Mouse (Mus musculus): ENCODE results near the gene Olfr826. TPM values are rescaled to one million over a fixed set of nuclear protein-coding genes. Genes with fewer than 3 reads are reported as not detected.
"Not testable (repeated sequence)": the region's sequence is repeated elsewhere in the genome, so short reads cannot be mapped to it uniquely, and the experiment has no call there.

Olfr826 gene
- polyA plus RNA-seq (2015; fragmentation: Nextera tagmentation; extraction: Ambion mirVana), result not detected in 2 replicates

DNA sequence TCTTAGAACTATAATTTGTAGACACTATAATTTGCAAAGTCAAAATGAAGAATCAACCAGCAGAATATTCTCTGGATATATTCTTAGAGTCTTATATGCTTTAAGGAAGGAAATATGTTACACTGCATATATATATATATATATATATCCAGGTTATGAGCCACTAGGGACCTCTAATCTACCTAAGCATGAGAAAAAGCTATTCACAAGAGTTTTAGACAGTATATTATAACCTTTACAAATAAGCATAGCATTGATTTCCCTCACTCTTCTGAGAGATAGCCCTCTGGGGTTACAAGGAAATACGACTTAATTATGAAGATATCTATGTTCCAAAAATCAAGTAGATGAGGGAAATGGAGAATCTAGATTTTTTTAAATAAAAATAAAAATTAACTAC is at the start of gene Olfr826:
Gene Olfr826, minus strand, starts transcription at position 101 of the 400 bp plus-strand sequence.
- WGBS, result 71% methylated on average over 1 of the region's 1 CpGs
- H3K4me1 ChIP-seq, result no peaks in the 10 kb centered on the region
- no peak for ATAC-seq (ENCODE audit: extremely low read depth, insufficient number of reproducible peaks, low FRiP score, low TSS enrichment)

DNA sequence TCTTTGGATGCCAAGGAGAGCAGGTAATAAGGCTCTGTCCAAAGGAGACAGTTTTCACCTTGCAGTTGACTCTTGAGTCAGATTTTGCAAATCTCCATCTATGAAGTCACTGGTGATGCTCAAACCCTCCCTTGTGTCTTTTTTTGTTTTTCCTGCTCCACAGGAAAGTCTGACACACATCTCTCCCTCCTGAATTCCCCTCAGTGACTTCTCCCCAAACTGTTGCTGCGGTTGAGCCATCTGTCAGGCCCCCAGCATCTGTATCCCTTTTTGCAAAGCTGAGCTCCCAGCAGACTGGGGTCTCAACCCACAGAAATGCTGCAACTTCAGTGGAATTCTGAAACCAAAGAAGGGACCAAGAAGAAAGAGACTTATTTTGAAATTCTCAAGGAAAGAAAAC is 48.1 kb upstream of the Olfr826 start:
- WGBS, result 52% methylated on average over 1 of the region's 1 CpGs
- ATAC-seq (ENCODE audit: extremely low read depth, insufficient number of reproducible peaks, low FRiP score, low TSS enrichment), result no peak
- H3K36me3 ChIP-seq, result no peaks in the 10 kb centered on the region

More for the DNA sequence above, at the start of gene Olfr826:
- Histone ChIP-seq H3K4me2 (no peak within 1 kb of the TSS), H3K4me3 (no peak within 1 kb of the TSS), H3K27me3 (replicated peaks) (no peaks in the 10 kb centered on the region), H3K36me3 (no peaks in the 10 kb centered on the region), H3K9me3 (no peaks in the 10 kb centered on the region; the same call in 1 of the 2 replicates), H3K27ac (replicated peaks) (no peak within 1 kb of the TSS), H3K9ac (no peak within 1 kb of the TSS)

DNA sequence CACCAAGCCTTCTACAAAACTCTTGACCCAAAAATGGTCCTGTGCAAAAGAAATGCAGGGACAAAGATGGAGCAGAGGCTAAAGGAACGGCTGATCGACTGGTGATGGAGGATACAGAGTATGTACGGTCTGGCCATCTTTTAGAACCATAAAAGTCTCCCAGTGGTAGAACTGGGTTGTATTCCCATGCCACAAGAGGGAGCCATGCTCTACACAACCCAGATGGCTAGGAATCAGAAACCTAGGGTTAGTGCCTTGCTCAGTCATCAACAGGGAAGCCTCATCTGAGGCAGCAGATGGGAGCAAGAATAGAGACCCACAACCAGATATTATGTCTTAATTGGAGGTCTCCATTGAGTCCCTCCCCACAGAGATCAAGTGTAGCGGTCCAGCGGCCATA is 45.6 kb upstream of the Olfr826 start:
- H3K9me3 ChIP-seq, result no peaks in the 10 kb centered on the region
- H3K4me1 ChIP-seq, result no peaks in the 10 kb centered on the region
- H3K27me3 ChIP-seq (replicated peaks), result no peaks in the 10 kb centered on the region
- no peak for ATAC-seq (ENCODE audit: extremely low read depth, insufficient number of reproducible peaks, low FRiP score, low TSS enrichment)
- no peak overlapping the region for H3K4me2 ChIP-seq
- H3K36me3 ChIP-seq, result no peaks in the 10 kb centered on the region
- 71% methylated on average over 5 of the region's 5 CpGs for WGBS
- H3K27ac ChIP-seq (replicated peaks), result no peak overlapping the region
- no peak overlapping the region for H3K4me3 ChIP-seq
- H3K9ac ChIP-seq, result no peak overlapping the region

More for the DNA sequence above, 48.1 kb upstream of the Olfr826 start:
- Histone ChIP-seq H3K27me3 (replicated peaks) (no peaks in the 10 kb centered on the region), H3K4me3 (no peak overlapping the region), H3K27ac (replicated peaks) (no peak overlapping the region), H3K4me2 (no peak overlapping the region), H3K9me3 (no peaks in the 10 kb centered on the region), H3K4me1 (no peaks in the 10 kb centered on the region), H3K9ac (no peak overlapping the region)

DNA sequence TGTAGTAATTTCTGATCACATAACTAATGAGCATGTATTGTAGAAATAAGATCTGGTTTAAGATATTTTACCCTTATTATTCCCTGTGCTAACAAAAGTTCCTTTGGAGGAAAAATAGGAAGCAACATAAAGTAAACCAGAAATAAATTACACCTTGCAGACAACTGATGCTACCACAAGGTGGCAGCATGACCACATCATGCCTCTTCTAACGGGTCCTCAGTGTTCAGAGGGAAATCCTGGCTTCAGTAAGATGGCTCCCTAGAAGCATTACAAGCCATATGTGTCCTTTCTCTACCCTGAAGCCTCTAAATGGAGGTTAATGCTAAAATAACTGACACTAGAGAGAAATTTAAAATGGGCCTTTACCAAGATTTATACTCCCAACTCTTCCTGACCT is 44.3 kb upstream of the Olfr826 start:
- Histone ChIP-seq H3K9ac (no peak overlapping the region), H3K4me3 (no peak overlapping the region), H3K27me3 (replicated peaks) (no peaks in the 10 kb centered on the region), H3K9me3 (no peaks in the 10 kb centered on the region), H3K27ac (replicated peaks) (no peak overlapping the region), H3K4me2 (no peak overlapping the region), H3K36me3 (no peaks in the 10 kb centered on the region), H3K4me1 (no peaks in the 10 kb centered on the region)
- WGBS, result 0% methylated on average over 1 of the region's 1 CpGs
- no peak for ATAC-seq (ENCODE audit: extremely low read depth, insufficient number of reproducible peaks, low FRiP score, low TSS enrichment)

DNA sequence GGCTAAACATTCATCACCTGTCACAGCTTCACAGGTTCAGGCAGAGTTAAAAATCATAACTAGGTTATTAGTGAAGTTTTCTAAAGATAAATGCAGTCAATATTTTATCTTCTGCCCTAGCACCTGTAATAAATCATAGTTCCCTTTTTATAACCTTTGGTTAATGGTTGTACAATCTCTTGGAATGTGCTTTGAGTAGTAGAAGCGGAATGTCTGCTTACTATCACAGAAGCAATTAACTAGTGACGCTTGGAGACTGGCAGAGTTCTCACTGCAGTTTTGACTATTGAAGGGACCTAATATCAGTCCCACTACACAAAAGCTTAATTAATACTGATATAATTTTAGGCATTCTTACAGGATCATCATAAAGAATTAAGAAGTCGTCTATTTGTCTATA is 41.0 kb upstream of the Olfr826 start:
- Histone ChIP-seq H3K36me3 (no peaks in the 10 kb centered on the region), H3K9ac (no peak overlapping the region), H3K27ac (replicated peaks) (no peak overlapping the region), H3K4me1 (no peaks in the 10 kb centered on the region), H3K27me3 (replicated peaks) (no peaks in the 10 kb centered on the region), H3K9me3 (no peaks in the 10 kb centered on the region), H3K4me2 (no peak overlapping the region), H3K4me3 (no peak overlapping the region)
- no peak for ATAC-seq (ENCODE audit: extremely low read depth, insufficient number of reproducible peaks, low FRiP score, low TSS enrichment)
- 55% methylated on average over 3 of the region's 3 CpGs for WGBS

DNA sequence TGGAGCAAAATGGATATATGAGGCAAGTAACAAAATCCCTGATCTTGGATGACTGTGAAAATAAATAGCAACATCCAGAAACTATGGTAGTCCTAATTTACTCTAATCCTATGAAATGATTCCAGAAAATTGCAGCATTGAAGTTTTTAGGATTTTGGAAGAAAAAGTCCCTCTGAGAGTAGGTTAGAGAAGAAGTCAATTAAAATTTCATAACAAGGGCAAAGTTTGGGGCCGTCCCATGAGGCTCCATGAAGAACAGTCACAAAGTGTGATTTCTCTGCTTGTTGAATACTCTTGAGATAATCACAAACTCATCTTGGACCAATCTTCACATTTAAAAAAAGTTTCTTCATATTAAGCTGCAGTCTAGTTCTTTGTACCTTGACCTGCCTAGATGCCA is 30.3 kb upstream of the Olfr826 start, which contains the start of gene Olfr827:
Gene Olfr827, minus strand, starts transcription at position 101 of the 400 bp plus-strand sequence.
- no peaks in the 10 kb centered on the region for H3K9me3 ChIP-seq
- 76% methylated on average over 1 of the region's 1 CpGs for WGBS

DNA sequence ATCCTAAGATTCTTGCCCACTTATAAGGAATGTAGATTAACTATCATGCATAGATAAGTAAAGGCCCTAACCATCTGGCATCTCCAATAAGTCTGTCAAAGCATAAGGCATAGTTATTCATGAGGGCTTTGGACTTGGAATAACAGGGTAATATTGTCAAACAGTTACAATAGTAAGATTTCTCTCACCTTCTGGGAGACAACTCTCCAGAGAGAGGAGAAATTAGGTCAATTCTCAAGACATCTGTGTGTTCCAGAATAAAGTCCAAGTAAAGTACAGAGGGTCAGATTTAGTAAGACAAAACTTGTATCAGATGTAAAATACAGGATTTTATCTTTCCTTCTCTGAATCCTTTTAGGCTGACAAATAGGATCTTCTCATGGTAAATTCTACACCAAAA is 17.3 kb downstream of the Olfr826 start, which contains the start of gene Olfr825:
Gene Olfr825, minus strand, starts transcription at position 101 of the 400 bp plus-strand sequence.
- no peak within 1 kb of the TSS for H3K9ac ChIP-seq
- no peak within 1 kb of the TSS for H3K4me2 ChIP-seq
- no peaks in the 10 kb centered on the region for H3K9me3 ChIP-seq
- H3K4me1 ChIP-seq, result no peaks in the 10 kb centered on the region
- H3K27ac ChIP-seq (replicated peaks), result no peak within 1 kb of the TSS
- no peak within 1 kb of the TSS for H3K4me3 ChIP-seq
- no peaks in the 10 kb centered on the region for H3K36me3 ChIP-seq
- H3K27me3 ChIP-seq (replicated peaks), result no peaks in the 10 kb centered on the region
- ATAC-seq (ENCODE audit: extremely low read depth, insufficient number of reproducible peaks, low FRiP score, low TSS enrichment), result no peak

More for the DNA sequence above, 30.3 kb upstream of the Olfr826 start, which contains the start of gene Olfr827:
- no peak within 1 kb of the TSS for H3K4me2 ChIP-seq
- H3K27ac ChIP-seq (replicated peaks), result no peak within 1 kb of the TSS
- no peak within 1 kb of the TSS for H3K9ac ChIP-seq
- ATAC-seq (ENCODE audit: extremely low read depth, insufficient number of reproducible peaks, low FRiP score, low TSS enrichment), result no peak
- no peaks in the 10 kb centered on the region for H3K27me3 ChIP-seq (replicated peaks)
- no peaks in the 10 kb centered on the region for H3K36me3 ChIP-seq
- H3K4me3 ChIP-seq, result no peak within 1 kb of the TSS
- H3K4me1 ChIP-seq, result no peaks in the 10 kb centered on the region

DNA sequence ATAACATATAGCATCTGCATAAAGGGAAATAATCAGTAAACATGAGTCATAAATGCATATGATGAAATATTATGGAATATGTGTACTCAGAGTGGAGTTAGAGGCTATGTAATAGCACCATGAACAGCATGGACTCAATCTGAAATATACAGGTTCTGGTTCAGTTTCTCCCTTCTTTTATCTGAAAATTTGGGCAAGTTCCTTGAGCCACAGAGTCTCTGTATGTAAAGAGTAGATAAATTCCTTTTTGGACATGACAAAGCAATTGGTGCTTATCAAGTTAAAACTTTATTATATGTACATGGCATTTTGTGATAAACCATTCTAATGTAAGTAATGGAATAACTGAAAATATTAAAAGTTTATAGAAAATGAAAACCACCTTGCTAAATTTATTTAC is 18.8 kb downstream of the Olfr826 start:
- no peak overlapping the region for H3K27ac ChIP-seq (replicated peaks)
- no peaks in the 10 kb centered on the region for H3K9me3 ChIP-seq
- H3K4me2 ChIP-seq, result no peak overlapping the region
- no peaks in the 10 kb centered on the region for H3K4me1 ChIP-seq
- H3K9ac ChIP-seq, result no peak overlapping the region
- H3K4me3 ChIP-seq, result no peak overlapping the region
- H3K36me3 ChIP-seq, result no peaks in the 10 kb centered on the region
- ATAC-seq (ENCODE audit: extremely low read depth, insufficient number of reproducible peaks, low FRiP score, low TSS enrichment), result no peak
- no peaks in the 10 kb centered on the region for H3K27me3 ChIP-seq (replicated peaks)

DNA sequence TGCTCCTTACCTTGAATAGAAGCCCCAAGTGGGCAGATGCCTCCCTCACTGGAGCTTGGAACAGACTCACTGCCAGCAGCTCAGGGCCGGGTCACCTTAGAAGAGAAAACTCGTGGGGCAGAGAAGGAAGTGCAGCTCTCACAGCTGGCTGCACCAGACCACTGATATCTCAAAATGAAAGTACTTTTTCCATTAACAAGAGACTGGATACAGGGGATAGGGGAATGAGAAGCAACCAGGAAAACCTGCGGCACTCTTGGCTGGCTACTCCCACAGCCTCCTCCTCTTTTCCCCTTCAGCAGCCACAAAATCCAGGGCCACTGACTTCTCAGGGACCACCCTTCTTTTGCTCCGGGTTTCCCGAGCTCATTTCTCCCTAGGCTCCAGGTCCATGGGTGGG is 39.9 kb downstream of the Olfr826 start:
- Histone ChIP-seq H3K36me3 (no peaks in the 10 kb centered on the region), H3K4me2 (no peak overlapping the region), H3K27me3 (replicated peaks) (no peaks in the 10 kb centered on the region), H3K27ac (replicated peaks) (no peak overlapping the region), H3K4me3 (no peak overlapping the region), H3K9ac (no peak overlapping the region), H3K4me1 (no peaks in the 10 kb centered on the region), H3K9me3 (no peaks in the 10 kb centered on the region)
- WGBS, result 70% methylated on average over 5 of the region's 5 CpGs
- ATAC-seq (ENCODE audit: extremely low read depth, insufficient number of reproducible peaks, low FRiP score, low TSS enrichment), result no peak

DNA sequence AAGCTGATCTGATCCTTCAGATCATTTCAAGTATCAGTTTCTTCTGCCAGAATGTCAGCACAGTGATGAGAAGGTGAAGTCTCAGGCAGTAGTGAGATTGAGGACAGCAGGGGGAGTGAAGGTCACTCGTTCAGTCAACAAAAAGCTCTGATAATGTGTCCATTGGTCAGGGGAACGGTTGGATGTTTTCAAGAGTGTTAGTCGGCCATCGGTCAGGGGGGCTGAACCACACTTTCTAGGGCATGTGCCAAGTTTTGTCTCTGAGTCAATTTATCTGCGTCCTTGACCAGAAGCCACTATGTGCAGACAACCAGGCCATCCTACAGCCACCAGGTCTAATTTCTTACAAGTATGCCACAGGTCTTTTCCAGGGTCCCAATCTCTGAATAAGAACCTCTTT is 41.5 kb downstream of the Olfr826 start:
- 61% methylated on average over 5 of the region's 5 CpGs for WGBS
- not testable (repeated sequence) for H3K4me3 ChIP-seq; H3K4me1 ChIP-seq; ATAC-seq (ENCODE audit: extremely low read depth, insufficient number of reproducible peaks, low FRiP score, low TSS enrichment); H3K27ac ChIP-seq (replicated peaks); H3K9me3 ChIP-seq; H3K27me3 ChIP-seq (replicated peaks); H3K36me3 ChIP-seq; H3K9ac ChIP-seq; H3K4me2 ChIP-seq

DNA sequence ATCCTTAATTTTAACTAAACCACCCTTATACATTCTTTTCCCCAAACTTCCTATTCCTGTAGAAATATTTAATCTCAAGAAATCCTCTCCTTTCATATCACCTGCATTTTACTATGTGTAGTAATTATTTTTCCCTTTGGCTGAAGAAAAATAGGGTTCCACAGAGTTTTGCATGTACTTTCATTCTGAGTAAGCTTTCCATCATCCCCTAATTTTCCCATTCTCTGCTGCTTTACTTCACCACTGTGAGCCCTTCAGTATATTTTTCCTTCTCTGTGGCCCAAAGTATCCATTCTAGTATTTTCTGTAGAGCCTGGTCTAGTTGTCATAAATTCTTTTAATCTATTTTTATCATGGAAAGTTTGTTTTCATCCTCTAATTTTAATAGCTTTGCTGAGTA is 49.2 kb downstream of the Olfr826 start:
- no peaks in the 10 kb centered on the region for H3K4me1 ChIP-seq
- no peak overlapping the region for H3K4me2 ChIP-seq
- no peaks in the 10 kb centered on the region for H3K36me3 ChIP-seq
- no peak overlapping the region for H3K4me3 ChIP-seq
- no peak for ATAC-seq (ENCODE audit: extremely low read depth, insufficient number of reproducible peaks, low FRiP score, low TSS enrichment)
- H3K9ac ChIP-seq, result no peak overlapping the region
- H3K27ac ChIP-seq (replicated peaks), result no peak overlapping the region
- no peaks in the 10 kb centered on the region for H3K27me3 ChIP-seq (replicated peaks)
- no peaks in the 10 kb centered on the region for H3K9me3 ChIP-seq

DNA sequence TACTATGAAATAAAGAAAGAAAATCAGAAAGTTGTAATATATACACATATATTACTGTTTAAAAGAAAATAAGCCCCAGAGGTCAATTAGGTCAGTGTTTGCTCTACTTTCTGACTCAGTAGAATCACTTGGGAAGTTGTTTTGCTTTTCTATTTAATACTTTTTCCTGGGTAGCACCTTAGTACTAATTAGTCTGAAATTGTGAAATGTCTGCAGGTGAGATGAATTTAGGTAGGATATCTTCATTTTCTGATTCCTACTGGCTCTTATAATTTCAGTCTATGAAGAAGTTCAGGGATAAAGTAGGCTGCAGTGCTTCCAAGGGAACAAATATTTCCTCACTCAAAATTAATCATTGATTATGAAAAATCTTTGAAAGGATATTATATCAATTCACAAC is 54.1 kb downstream of the Olfr826 start, which contains the start of gene Olfr824:
Gene Olfr824, minus strand, starts transcription at position 101 of the 400 bp plus-strand sequence.
- not testable (repeated sequence) for H3K9me3 ChIP-seq; H3K27ac ChIP-seq (replicated peaks); H3K4me2 ChIP-seq; H3K4me3 ChIP-seq; ATAC-seq (ENCODE audit: extremely low read depth, insufficient number of reproducible peaks, low FRiP score, low TSS enrichment); H3K36me3 ChIP-seq; H3K27me3 ChIP-seq (replicated peaks); H3K4me1 ChIP-seq; H3K9ac ChIP-seq
